Mouse (Mus musculus): ENCODE results near the gene Fgf12. TPM values are rescaled to one million over a fixed set of nuclear protein-coding genes. Genes with fewer than 3 reads are reported as not detected.

Fgf12 gene
- total RNA-seq, 2 experiments from 2014 or later = 17.2 to 20.0 TPM

GRCm38 (mm10) chr16:28212411-28212810, 540.5 kb downstream of the Fgf12 start:
- no peak for DNase-seq (ENCODE audit: low spot score)
- intact Hi-C loops (cut with DNase I) = no loop called here

- DNase-seq (ENCODE audit: low spot score) = no peak
- intact Hi-C loops (cut with DNase I) = no loop called here
These were observed 596.4 kb downstream of the Fgf12 start for GRCm38 (mm10) chr16:28156443-28156842.

GRCm38 (mm10) chr16:28140972-28141371, 611.9 kb downstream of the Fgf12 start:
- intact Hi-C loops (cut with DNase I) = no loop called here
- no peak for DNase-seq (ENCODE audit: low spot score)

- DNase-seq (ENCODE audit: low spot score) = no peak
- intact Hi-C loops (cut with DNase I) = no loop called here
These were observed 625.9 kb downstream of the Fgf12 start for GRCm38 (mm10) chr16:28127006-28127405.

Small RNA genes lying within 50 kb of the gene (microRNA-seq; reads per million reads assigned to microRNA genes)
- gene Mir690 = not detected

Other genes starting within 250 kb of the Fgf12 start
- 1 to 10 TPM; 6.7 to 8.0 TPM for gene Mb21d2, start 176.6 kb upstream of the Fgf12 start, total RNA-seq (2021)

Data from heart, postnatal 25 days (tissue).